Mouse (Mus musculus) adipocyte (in vitro differentiated cells): ENCODE data around the gene Plekhg2.

Experiments used
- DNase-seq: peaks from one replicate; pipeline ENCODE4 v3.0.0-alpha.2; 2016; ENCODE audit warnings: low spot score

Plekhg2 gene

DNA sequence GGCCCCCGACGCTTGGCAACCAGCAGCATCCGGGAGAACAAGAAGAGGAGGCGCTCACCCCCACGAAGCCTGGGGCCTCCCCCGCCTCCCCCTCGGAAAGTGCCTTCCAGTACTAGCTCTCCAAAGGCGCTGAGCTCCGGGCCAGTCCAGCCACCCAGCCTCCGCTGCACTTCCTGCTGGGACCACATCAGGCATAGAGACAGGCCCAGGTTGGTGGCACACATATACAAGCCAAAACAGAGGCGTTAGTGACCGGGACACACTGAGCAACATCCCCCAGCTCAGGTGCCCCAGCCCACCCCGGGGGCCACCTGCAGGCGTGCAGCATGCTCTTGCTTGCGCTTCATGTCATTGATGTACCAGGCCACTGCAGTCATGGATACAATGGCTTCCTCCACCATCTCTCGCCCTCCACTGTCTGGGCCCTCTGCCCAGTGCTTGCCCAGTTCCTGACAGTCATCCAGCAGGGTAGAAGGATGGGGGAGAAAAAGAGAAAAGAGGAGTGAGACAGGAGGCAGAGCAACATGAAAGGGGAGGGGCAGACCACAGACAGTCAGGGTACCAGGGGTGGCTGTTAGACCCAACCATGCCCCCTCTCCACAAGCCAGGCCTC is 4.6 kb downstream of the Plekhg2 start:
- DNase-seq, result peak; percentile 28

DNA sequence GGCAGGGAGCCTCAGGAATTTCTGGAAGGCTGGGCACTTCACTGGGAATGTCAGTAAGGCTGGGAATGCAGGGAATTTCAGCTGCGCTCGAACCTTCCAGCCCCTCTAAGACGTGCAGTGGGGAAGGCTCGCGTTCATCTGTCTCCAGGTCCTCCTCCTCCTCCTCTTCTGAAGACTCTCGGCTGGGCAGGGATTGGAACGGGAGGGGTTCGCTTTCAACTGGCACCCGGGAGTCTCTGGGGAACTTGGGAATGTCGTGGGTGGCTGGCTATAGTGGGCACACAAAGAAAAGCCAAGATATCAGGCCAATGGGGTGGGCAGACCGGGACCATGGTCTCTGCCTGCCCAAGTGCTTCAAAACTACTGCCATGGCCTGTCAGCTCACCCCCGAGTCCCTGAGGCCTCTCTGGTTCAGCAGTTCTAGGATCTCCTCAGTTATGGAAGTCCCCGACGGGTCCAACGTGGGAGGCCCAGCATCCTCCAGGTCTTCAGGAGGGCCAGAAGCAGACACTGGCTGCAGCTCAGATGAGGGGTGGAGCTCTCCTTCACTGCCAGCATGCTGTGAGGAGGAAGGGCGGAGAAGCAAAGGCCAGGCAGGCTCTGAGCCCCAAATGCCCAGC is 9.8 kb downstream of the Plekhg2 start:
- no peak for DNase-seq

- no peak for DNase-seq
Measured at GRCm38 (mm10) chr7:28361647-28362341, 10.6 kb downstream of the Plekhg2 start.

- DNase-seq, result no peak
Measured at GRCm38 (mm10) chr7:28360291-28360690, 12.1 kb downstream of the Plekhg2 start.

- no peak for DNase-seq
Measured at GRCm38 (mm10) chr7:28359854-28360253, 12.5 kb downstream of the Plekhg2 start.

DNA sequence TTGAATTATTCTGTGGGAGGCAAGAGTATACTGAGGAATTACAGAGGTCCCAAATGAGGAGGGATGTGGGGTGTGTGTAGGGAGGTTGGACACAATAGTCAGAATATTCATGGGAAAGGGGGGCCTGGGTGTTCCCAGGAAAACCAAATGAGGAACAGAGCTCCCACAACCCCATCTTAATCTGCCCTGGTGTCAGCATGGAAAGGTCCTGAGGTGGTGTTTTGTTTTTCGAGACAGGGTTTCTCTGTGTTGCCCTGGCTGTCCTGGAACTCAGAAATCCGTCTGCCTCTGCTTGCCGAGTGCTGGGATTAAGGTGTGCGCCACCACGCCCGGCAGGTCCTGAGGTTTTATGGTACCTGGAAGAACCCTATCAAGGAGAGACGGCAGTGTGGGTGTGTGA is 14.0 kb downstream of the Plekhg2 start:
- DNase-seq, result no peak

- DNase-seq, result peak; percentile 19
Measured at GRCm38 (mm10) chr7:28357984-28358383, 14.4 kb downstream of the Plekhg2 start.

- no peak for DNase-seq
Measured at GRCm38 (mm10) chr7:28356981-28357380, 15.4 kb downstream of the Plekhg2 start.

DNA sequence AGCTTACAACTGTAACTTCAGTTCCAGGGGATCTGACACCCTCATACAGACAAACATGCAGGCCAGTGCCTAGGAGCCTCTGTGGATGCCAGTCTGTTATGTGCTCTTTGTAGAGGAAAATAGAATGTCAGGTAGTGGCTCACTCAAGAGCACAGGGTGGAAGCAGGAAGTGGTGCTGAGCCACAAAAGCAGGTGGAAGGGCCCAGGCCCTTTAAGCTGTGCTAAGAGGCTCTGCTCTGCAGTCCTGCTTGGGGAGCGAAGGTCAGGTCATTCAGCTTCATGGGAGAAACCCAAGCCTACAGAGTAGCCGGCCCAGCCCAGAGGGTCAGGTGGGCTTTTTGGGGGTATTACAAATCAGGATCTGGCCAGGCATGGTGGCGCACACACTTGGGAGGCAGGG is 17.2 kb downstream of the Plekhg2 start:
- DNase-seq, result no peak

- DNase-seq, result no peak
Measured at GRCm38 (mm10) chr7:28354596-28354995, 17.8 kb downstream of the Plekhg2 start.

DNA sequence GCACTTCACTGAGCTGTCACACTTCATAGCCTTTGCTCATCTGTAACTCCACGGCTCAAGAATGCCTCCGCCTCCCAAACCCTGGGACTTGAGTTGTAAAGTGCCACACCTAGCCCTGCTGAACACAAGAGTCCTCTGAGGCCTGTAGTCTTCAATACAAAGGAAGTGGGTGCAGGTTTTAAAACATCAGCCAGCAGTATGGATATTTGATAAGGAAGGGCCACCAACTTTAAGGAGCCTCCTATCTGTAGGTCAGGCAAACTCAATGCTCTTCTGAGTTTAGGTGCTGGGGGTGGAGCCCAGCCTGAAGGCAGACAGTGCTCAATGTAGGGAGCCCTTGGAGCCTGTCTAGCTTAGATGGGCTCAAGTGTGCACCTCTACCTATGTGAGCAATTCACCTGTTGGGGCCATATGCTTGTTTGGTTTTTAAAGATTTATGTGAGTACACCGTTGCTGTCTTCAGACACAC is 18.3 kb downstream of the Plekhg2 start:
- no peak for DNase-seq

DNA sequence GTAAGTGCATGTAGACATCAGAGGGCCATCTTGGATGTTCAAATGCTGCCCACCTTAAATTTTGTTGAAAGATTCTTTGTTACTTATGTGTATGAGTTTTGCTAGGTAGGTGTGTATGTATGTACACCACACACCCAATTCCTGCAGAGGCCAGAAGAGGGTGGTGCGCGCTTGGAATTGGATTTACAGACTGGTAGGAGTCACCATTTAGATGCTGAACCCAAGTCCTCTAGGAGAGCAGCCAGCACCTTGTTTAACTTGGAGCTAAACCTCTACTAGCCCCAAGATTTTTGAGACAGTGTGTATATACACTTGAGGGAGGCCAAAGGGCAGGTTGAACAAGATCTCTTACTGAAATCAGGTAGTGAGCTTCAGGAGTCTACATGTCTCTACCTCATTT is 19.1 kb downstream of the Plekhg2 start:
- peak; percentile 26 for DNase-seq

DNA sequence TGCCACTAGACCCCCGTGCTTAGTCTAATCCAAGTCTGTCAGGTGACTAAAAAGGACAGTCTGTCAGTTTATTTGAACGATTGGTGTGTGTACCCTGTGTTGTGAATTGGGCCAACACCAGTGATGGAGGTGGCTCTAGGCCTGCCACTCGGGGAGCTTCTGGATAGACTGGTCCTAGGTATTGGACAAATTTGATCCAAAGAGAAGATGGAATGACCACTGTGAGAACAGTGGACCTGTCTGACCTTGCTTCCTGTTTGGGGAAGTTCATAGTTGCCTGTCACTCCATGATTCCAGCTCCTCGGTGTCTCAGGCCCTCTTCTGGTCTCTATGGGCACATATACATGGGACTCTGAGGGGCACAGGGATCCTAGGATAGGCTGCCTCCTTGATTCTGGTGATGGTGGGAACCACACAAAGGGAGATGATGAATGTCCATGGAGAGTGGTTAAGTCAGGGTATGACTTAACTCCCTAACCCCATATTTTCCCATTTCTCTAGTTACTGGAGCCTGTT is 20.7 kb downstream of the Plekhg2 start:
- DNase-seq, result no peak

GRCm38 (mm10) chr7:28350155-28350883 is 22.1 kb downstream of the Plekhg2 start, which contains the start of gene Rps16:
Gene Rps16 (plus strand): TSS chr7:28350652.
- DNase-seq, result peak; percentile 96

- no peak for DNase-seq
Measured at GRCm38 (mm10) chr7:28348601-28349000, 23.8 kb downstream of the Plekhg2 start.

GRCm38 (mm10) chr7:28347746-28348145 is 24.7 kb downstream of the Plekhg2 start:
- DNase-seq, result peak; percentile 68

DNA sequence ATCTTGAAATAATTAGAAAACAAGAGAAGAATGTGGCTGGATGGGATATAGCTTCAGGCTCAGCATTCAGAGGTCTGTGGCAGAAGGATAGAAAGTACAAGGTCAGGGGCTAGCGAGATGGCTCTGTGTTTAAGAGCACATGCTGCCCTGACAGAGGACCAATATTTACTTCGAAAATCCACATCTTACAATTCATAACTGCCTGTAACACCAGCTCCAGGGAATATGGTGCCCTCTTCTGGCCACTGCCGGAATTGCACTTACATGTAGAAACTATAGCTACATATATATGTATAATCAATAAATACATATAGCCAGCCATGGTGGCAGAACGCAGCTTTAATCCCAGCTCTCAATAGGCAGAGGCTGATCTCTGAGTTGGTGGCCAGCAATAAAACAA is 27.8 kb downstream of the Plekhg2 start:
- DNase-seq, result peak; percentile 71

DNA sequence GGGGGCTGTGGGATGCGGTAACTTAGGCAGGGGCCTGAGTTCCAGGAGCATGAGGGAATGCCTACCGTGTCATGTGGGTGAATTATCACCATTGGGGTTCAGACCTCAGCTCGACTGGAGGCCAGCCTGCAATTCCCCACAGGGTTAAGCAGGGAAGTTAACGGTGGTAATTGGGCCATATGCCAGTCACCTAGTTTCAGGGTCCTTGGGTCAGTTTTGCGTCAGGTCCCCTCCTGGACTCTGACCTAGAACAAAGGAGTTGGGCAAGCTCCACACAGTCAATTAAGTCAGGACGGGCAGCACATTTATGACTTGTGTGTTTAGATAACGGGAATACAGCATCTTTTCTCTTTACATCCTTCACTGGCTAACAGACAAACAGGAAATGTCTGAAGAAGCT is 31.0 kb downstream of the Plekhg2 start:
- no peak for DNase-seq

DNA sequence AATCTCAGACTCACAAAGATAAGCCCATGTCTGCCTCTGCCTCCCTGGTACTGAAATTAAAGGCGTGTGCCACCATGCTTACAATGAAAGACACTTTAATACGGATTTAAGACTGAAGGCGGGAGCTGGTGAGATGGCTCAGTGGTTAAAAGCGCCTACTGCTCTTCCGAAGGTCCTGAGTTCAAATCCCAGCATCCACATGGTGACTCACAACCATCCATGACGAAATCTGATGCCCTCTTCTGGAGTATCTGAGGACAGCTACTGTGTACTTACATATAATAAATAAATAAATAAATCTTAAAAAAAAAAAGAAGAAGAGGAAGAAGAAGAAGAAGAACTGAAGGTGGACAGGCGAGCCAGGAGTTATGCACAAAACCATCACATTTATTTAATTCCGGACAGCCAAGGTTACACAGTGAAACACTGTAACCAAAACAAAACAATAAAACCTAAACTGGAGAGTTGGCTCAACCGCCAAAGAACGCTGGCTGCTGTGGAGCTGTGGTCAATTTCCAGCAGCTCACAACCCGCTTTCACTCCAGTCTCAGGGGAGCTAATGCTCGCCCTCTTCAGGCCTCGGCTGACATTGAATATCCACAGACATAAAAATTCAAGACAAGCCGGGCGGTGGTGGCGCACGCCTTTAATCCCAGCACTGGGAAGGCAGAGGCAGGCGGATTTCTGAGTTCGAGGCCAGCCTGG is 33.0 kb downstream of the Plekhg2 start:
- peak; percentile 56 for DNase-seq

- peak; percentile 96 for DNase-seq
Measured at GRCm38 (mm10) chr7:28338108-28338998, 34.0 kb downstream of the Plekhg2 start, which contains the start of gene Supt5. Gene Supt5 (minus strand): TSS chr7:28338746.

DNA sequence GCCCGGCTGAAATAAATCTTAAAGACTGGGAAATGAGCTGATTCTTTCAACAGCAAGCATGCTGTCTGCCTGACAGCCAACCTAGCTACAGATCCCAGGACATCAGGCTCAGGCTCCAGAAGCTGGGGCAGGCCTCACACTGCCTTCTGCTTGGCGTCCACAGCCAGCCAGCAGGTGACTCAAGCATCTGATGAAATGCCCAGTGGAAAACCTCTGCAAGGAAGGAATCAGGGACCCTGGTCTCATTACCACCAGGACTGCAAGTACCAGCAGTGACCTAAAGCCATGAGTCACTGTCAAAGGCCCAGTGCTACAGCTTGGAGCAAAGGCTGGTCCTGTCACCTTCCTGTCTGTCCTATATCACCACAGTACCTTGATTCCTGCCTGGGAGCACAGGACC is 36.9 kb downstream of the Plekhg2 start:
- no peak for DNase-seq
